Mouse (Mus musculus): ENCODE measurements around the gene Rhbdl3.
A peak's percentile ranks its signal among the peaks of the same experiment; 100 is the strongest.

The Rhbdl3 gene

DNA sequence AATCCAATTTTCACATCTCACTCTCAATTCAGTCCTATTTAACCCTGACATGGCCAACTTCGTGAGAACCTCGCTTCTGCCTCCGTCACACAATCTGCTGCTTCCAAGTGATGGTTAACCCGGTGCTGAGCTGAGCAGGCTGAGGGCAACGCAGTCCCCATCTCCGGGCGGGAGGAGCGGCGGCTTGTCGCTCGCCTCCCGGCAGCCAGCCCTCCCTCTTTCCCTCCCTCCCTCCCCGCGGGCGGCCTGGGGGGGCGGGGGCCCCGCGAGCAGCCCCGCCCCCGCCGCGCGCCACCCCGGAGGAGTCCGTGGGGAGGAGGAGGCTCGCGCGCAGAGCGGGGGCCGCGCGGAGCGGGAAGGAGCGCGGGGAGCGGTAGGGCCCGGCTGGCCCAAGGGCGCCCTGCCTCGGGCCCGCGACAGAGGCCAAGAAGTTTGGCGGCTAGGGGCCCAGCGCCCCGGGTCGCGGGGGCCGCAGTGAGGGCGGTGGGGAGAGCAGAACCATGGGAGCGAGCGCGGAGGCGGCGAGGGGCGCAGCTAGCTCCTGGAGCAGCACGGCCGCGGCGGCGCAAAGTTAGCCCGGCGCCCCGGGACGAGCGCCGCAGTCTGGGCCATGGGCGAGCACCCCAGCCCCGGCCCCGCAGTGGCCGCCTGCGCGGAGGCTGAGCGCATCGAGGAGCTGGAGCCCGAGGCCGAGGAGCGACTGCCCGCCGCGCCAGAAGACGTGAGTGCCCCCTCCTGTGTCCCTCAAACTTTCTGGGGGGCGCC, at the start of gene Rhbdl3:
TSS of gene Rhbdl3 (plus strand) at position 362 of the 765 bp plus-strand sequence.
- DNase-seq: peak; percentile 23 to 52

DNA sequence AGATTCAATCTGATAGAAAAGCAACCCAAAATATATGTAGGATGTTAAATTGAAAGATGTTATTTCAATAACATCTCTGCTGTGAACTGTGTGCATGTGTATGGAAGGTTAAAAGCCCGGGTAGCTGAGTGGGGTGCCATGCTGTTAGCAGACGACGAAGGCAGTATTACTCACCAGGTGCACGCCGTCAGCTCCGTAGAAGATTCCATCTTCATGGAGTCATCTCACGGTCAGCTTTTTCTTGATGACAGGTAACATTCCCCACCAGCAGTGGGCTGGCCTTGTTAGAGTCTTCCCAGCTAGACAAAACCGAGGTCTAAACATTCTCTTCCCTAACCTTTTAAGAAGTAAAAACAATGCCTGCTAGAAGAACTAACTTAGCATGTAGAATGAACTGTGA, 36.6 kb upstream of the Rhbdl3 start:
- DNase-seq: no peak

DNA sequence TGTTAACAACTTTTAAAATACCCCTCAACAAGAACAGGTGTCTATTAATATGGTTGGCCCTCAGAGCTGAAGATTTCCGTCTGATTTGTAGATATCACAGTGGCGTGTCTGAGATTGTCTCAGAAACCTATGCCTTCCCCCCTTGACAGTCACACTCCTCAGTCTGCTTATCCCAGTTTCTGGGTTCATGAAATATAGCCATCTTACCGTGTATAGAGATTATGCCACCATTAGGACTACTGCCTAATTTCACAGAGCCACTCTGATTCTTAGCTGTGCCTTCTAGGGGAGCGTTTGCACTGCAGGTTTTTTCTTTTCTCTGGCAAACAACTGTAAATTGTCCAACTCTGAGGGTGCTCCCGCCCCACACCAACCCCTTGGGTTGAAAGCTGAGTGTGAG, 29.6 kb upstream of the Rhbdl3 start:
- DNase-seq: no peak

DNA sequence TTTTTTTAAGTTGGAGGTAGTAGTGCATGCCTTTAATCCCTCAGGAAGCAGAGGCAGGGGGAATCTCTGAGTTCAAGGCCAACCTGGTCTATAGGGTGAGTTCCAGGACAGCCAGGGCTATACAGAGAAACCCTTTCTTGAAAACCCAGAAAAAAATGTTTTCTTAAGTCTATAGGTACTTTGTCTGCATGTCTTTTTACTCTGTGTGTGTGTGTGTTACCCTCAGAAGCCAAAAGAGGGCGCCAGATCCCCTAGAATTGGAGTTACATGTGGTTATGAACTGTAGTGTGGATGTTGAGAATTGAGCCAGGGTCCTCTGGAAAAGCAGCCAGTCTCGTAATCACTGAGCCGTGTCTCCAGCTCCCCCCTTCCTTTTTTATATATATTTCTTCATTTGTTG, 25.7 kb upstream of the Rhbdl3 start:
- no peak for DNase-seq

- no peak for DNase-seq
Observed at GRCm38 (mm10) chr11:80278054-80278453, 22.7 kb upstream of the Rhbdl3 start.

DNA sequence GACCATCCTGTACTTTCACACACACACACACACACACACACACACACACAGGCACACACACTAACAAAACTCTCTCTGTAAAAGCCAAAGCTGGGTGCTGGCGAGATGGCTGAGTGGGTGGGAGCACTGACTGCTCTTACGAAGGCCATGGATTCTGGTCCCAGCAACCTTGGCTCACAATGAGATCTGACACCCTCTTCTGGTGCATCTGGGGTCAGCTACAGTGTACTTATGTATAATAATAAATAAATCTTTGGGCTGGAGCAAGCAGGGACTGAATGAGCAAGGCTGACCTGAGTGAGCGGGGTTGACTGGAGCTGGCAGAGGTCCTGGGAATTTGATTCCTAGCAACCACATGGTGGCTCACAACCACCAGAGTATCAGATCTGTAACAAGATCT, 16.9 kb upstream of the Rhbdl3 start:
- no peak for DNase-seq

DNA sequence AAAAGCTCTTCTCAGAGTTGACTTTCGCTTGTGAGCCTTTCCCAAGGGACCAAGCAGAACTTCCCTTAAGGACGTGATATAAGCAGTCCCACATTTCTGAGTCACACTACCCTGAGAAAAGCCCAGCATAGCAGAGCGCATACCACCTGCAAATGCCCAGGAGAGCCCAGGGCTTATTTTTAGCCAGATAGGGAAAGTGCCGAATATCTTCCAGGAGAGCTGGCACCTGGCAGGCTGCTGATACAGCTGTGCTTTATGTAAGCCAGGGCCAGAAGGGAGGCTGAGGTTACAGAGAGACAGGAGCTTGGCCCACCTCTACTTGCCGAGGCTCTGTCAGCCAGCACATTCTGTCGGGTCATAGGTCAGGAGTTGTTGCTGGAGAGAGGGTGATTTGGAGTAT, 16.1 kb upstream of the Rhbdl3 start:
- DNase-seq: no peak

DNA sequence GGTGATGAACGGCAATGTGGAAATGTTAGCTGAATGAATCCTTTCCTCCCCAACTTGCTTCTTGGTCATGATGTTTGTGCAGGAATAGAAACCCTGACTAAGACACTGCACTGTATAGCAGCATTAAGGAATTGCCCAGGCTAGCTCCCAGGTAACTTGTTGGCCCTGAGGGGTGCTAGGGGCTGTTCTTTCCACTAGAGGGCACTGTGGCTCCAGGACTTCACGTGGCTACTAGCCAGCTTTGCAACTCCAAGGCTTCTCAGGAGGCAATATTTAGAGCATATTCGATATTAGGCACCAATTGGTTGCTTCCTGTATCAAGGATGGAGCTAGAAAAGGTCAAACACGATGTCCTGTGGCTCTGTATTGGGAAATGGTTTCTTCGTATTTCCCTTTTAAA, 13.6 kb upstream of the Rhbdl3 start:
- DNase-seq: peak; percentile 69 to 82

- peak; percentile 27 to 44 for DNase-seq
Observed at GRCm38 (mm10) chr11:80289701-80290445, 10.8 kb upstream of the Rhbdl3 start.

GRCm38 (mm10) chr11:80291004-80291403, 9.7 kb upstream of the Rhbdl3 start:
- DNase-seq: no peak

GRCm38 (mm10) chr11:80292463-80292862, 8.2 kb upstream of the Rhbdl3 start:
- DNase-seq: no peak

GRCm38 (mm10) chr11:80295066-80295465, 5.6 kb upstream of the Rhbdl3 start:
- no peak for DNase-seq

GRCm38 (mm10) chr11:80295785-80296184, 4.9 kb upstream of the Rhbdl3 start:
- no peak for DNase-seq

GRCm38 (mm10) chr11:80299513-80300235, 1.0 kb upstream of the Rhbdl3 start:
- no peak for DNase-seq

DNA sequence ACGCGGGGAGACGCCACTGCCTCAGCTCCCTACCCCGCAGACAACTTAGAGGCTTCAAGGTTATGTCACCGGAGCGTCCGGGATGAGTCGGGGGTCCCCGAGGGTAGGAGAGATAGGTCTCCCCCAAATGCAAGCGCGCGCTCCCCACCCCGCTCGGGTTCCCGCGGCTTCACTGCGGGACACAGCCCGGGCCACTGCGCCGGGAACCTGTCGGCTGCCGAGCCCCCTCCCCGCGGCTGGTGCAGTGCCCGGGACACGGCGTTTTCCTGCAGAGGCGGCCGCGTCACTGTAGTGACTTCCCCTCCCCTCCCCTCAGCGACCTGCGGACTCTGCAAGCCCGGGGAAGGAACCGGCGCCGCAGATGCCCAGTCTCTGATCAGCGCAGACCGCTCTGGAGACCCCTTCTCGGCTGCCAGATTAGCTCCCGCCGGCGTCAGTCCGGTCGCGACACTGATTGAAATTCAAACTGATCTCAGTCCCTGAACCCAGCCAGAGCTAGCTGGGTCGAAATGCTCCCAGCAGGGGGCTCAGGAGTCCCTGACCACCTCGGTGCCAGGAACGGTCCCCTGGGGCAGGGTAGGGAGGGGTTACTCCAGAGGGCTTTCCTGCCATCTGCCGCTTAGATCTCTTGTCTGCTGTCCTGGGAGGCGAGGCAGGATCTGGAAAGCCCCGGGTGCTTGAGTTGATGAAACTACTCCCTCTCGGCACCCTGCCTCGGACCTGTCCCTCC, 769 bp downstream of the Rhbdl3 start:
- DNase-seq: peak; percentile 27 to 39

GRCm38 (mm10) chr11:80302046-80302390, 1.3 kb downstream of the Rhbdl3 start:
- DNase-seq: peak in 1 of 2 experiments; percentile 27

DNA sequence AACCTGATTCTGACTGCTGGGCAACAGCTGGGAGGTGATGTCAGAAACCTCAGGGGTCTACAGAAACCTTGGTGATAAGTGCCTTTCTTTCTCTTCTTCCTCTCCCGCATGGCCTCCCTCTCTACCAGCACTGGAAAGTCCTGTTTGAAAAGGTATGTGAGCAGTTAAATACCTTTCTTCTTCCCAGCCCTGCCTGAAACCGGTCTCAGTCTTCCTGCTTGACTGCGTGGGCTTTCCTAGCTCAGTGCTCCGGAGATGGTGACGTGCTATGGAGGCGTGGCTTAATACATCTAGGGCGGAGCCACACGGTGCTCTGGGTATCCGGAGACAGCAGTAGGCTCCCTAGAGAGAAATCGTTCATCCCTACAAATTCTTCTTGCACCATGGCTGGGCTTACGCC, 1.8 kb downstream of the Rhbdl3 start:
- DNase-seq: peak; percentile 56 to 63

GRCm38 (mm10) chr11:80303746-80304145, 3.0 kb downstream of the Rhbdl3 start:
- DNase-seq: no peak

DNA sequence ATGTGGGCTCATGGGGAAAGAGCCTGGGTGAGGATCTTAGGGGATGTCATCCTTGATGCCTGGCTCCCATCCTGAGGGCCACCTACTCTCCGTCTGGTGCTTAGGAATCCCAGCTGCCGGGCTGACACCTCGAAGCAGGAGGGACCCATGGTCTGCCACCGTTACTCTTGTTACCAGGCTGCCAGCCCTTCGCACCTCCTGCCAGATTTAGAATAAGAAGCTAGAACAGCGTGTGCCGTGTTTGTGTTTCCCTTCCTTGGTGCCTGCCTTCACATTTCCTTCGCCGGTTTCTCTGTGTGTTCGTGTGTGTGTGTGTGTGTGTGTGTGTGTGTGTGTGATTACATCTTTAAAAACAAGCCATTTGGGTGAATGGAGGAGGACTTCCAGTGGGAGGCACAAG, 4.1 kb downstream of the Rhbdl3 start:
- no peak for DNase-seq

GRCm38 (mm10) chr11:80308537-80308936, 7.8 kb downstream of the Rhbdl3 start:
- DNase-seq: no peak

DNA sequence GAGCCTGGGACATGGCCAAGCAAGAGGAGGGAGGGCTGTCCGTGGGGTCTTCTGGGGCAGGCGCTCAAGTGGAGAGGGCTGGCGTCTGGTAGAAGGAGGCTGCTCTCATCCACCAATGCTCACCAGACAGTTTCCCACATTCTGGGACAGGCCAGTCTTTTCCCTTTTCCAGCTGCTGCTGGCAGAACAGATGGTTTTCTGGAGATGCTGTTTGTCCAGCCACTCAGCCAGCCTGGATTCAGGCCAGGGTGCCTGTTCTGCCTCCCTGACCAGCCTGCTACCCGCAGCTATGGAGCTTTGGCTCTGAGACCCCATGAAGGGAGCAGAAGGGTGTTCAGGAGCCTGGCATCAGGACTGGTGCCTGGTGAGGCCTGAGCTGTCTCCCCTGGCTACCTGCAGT, 10.6 kb downstream of the Rhbdl3 start:
- DNase-seq: no peak

DNA sequence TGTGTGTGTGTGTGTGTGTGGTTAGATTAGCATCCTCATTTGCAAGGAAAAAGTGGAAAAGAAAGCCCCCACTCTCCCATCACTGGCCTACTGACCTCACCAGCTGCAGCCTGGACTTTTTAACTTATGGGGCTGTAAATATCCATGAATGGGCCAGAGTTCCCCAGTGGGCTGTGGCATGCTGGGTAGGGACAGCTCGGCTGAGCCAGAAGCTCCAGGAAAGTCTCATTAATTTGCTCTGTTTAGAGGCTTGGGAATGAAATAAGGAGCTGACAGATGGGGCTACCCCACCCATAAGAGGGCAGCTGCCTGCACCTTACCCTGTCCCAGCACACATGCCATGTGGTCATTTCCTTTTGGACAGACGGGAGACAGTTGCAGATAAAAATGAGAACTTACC, 11.3 kb downstream of the Rhbdl3 start:
- no peak for DNase-seq

- DNase-seq: no peak
Observed at GRCm38 (mm10) chr11:80312565-80312964, 11.9 kb downstream of the Rhbdl3 start.

Measured in cerebellum, adult 18-20 months (tissue).